Mouse (Mus musculus) E14TG2a.4 (cell line): ENCODE data around the gene Tox3.

Experiments
- CTCF ChIP-seq: conservative IDR thresholded peaks from 2 replicates; pipeline ENCODE4 v1.5.1; 2014; ENCODE audit warnings: low read length
- NANOG ChIP-seq: IDR thresholded peaks from 2 replicates; pipeline ENCODE4 v1.6.1; 2014; ENCODE audit warnings: borderline replicate concordance, low read length, mixed read lengths

- TF ChIP-seq CTCF: no peak
- TF ChIP-seq NANOG: no peak
These were observed 57.3 kb downstream of the Tox3 start for GRCm38 (mm10) chr8:90290811-90291210.
